Mouse (Mus musculus) hindbrain, embryonic 15.5 days (tissue): ENCODE measurements around the gene Hspbp1. TPM values are rescaled to one million over a fixed set of nuclear protein-coding genes. Genes with fewer than 3 reads are reported as not detected.

ENCODE experiments used
- ATAC-seq: fragments of 200-750 bp; cut with Nextera tagmentation; 2 replicates; pipeline ENCODE4 v1.8.0; 2017; ENCODE audit warnings: low read depth, moderate number of reproducible peaks, moderate TSS enrichment; ENCODE audit not compliant: low FRiP score
- H3K27ac ChIP-seq: fragments of 300-500 bp; sonication (generic); replicated peaks from 2 replicates; pipeline ENCODE4 v1.5.1; 2015; ENCODE audit warnings: mild to moderate bottlenecking, inconsistent platforms
- H3K27me3 ChIP-seq: fragments of 300-500 bp; sonication (generic); 2 replicates; pipeline ENCODE4 v1.6.1; 2015; ENCODE audit warnings: control low read depth, inconsistent platforms
- H3K36me3 ChIP-seq: fragments of 300-500 bp; sonication (generic); 2 replicates; pipeline ENCODE4 v1.6.1; 2015; ENCODE audit warnings: control low read depth, inconsistent platforms
- H3K4me1 ChIP-seq: fragments of 300-500 bp; sonication (generic); replicated peaks from 2 replicates; pipeline ENCODE4 v1.6.1; 2015; ENCODE audit warnings: control low read depth, inconsistent platforms
- H3K4me2 ChIP-seq: fragments of 300-500 bp; sonication (generic); 2 replicates; pipeline ENCODE4 v1.6.1; 2015; ENCODE audit warnings: moderate library complexity, mild to moderate bottlenecking, inconsistent platforms
- H3K4me3 ChIP-seq: fragments of 300-500 bp; sonication (generic); 2 replicates; pipeline ENCODE4 v1.5.1; 2015; ENCODE audit warnings: mild to moderate bottlenecking, inconsistent platforms
- H3K9ac ChIP-seq: fragments of 300-500 bp; sonication (generic); 2 replicates; pipeline ENCODE4 v1.6.1; 2015; ENCODE audit warnings: inconsistent platforms
- H3K9me3 ChIP-seq: fragments of 300-500 bp; sonication (generic); 2 replicates; pipeline ENCODE4 v1.6.1; 2016; ENCODE audit warnings: control low read depth, inconsistent platforms
- WGBS: fragments of 180-500 bp; shearing (Covaris S2); methylation state at CpG from one replicate; pipeline ENCODE4 v1.1.7; 2015; 5-methylcytosine and 5-hydroxymethylcytosine counted together
- polyA plus RNA-seq: library from polyadenylated mRNA; unstranded; fragments of >200 nt; fragmentation: Nextera tagmentation; extraction: Ambion mirVana; gene quantifications from 2 replicates; pipeline ENCODE4 v1.2.1, GENCODE M21; 2015

Gene Hspbp1
- 168 and 171 TPM in 2 replicates for polyA plus RNA-seq

GRCm38 (mm10) chr7:4684632-4685417, at the start of gene Hspbp1:
Hspbp1 (minus strand) TSS chr7:4685068.
- peaks cover 15% of the 10 kb centered on the region for H3K4me1 ChIP-seq
- peaks cover 20% of the 10 kb centered on the region for H3K36me3 ChIP-seq
- H3K4me2 ChIP-seq: peak within 1 kb of the TSS; percentile 88
- no peaks in the 10 kb centered on the region for H3K9me3 ChIP-seq
- under 1% methylated on average over 32 of the region's 32 CpGs for WGBS
- H3K27ac ChIP-seq: peak within 1 kb of the TSS; percentile 79
- H3K9ac ChIP-seq: peak within 1 kb of the TSS; percentile 60
- peak; percentile 98 for ATAC-seq
- no peaks in the 10 kb centered on the region for H3K27me3 ChIP-seq
- peak within 1 kb of the TSS; percentile 75 for H3K4me3 ChIP-seq

GRCm38 (mm10) chr7:4732968-4733392, 48.1 kb upstream of the Hspbp1 start:
- Histone ChIP-seq H3K9ac (no peak overlapping the region), H3K36me3 (no peaks in the 10 kb centered on the region), H3K4me2 (no peak overlapping the region), H3K4me1 (no peaks in the 10 kb centered on the region), H3K4me3 (no peak overlapping the region), H3K27ac (no peak overlapping the region), H3K27me3 (no peaks in the 10 kb centered on the region), H3K9me3 (no peaks in the 10 kb centered on the region)
- 79% methylated on average over 6 of the region's 6 CpGs for WGBS
- no peak for ATAC-seq

- Histone ChIP-seq H3K27me3 (no peaks in the 10 kb centered on the region), H3K9ac (no peak overlapping the region), H3K4me3 (no peak overlapping the region), H3K4me1 (no peaks in the 10 kb centered on the region), H3K36me3 (no peaks in the 10 kb centered on the region), H3K9me3 (no peaks in the 10 kb centered on the region), H3K4me2 (no peak overlapping the region), H3K27ac (no peak overlapping the region)
- no peak for ATAC-seq
- 84% methylated on average over 5 of the region's 5 CpGs for WGBS
These were observed 46.2 kb upstream of the Hspbp1 start for GRCm38 (mm10) chr7:4731090-4731489.

GRCm38 (mm10) chr7:4725169-4725568, 40.3 kb upstream of the Hspbp1 start, which contains the start of gene Tmem150b:
Tmem150b (minus strand) TSS chr7:4725249.
- no peak within 1 kb of the TSS for H3K4me2 ChIP-seq
- no peak within 1 kb of the TSS for H3K9ac ChIP-seq
- H3K4me3 ChIP-seq: no peak within 1 kb of the TSS
- no peaks in the 10 kb centered on the region for H3K4me1 ChIP-seq
- H3K9me3 ChIP-seq: no peaks in the 10 kb centered on the region
- H3K27me3 ChIP-seq: no peaks in the 10 kb centered on the region
- H3K36me3 ChIP-seq: no peaks in the 10 kb centered on the region
- ATAC-seq: no peak
- WGBS: 85% methylated on average over 7 of the region's 7 CpGs
- H3K27ac ChIP-seq: no peak within 1 kb of the TSS

- Histone ChIP-seq H3K36me3 (no peaks in the 10 kb centered on the region), H3K4me1 (no peaks in the 10 kb centered on the region), H3K4me2 (no peak overlapping the region), H3K4me3 (no peak overlapping the region), H3K9me3 (no peaks in the 10 kb centered on the region), H3K9ac (no peak overlapping the region), H3K27ac (no peak overlapping the region), H3K27me3 (no peaks in the 10 kb centered on the region)
- WGBS: 90% methylated on average over 3 of the region's 3 CpGs
- no peak for ATAC-seq
These were observed 39.5 kb upstream of the Hspbp1 start for GRCm38 (mm10) chr7:4724359-4724758.

- H3K4me3 ChIP-seq: peak overlapping the region; percentile 25
- H3K9me3 ChIP-seq: no peaks in the 10 kb centered on the region
- no peaks in the 10 kb centered on the region for H3K27me3 ChIP-seq
- 45% methylated on average over 12 of the region's 12 CpGs for WGBS
- peak overlapping the region; percentile 55 for H3K4me2 ChIP-seq
- peak overlapping the region; percentile 28; the same call in 1 of the 2 replicates for H3K9ac ChIP-seq
- no peaks in the 10 kb centered on the region for H3K4me1 ChIP-seq
- ATAC-seq: peak; percentile 79
- H3K27ac ChIP-seq: no peak overlapping the region
- H3K36me3 ChIP-seq: no peaks in the 10 kb centered on the region
These were observed 38.6 kb upstream of the Hspbp1 start for GRCm38 (mm10) chr7:4723508-4723907.

- 97% methylated on average over 3 of the region's 3 CpGs for WGBS
- Histone ChIP-seq H3K9ac (no peak overlapping the region), H3K27me3 (no peaks in the 10 kb centered on the region), H3K4me3 (no peak overlapping the region), H3K9me3 (no peaks in the 10 kb centered on the region), H3K36me3 (peaks cover 31% of the 10 kb centered on the region), H3K4me1 (no peaks in the 10 kb centered on the region), H3K4me2 (no peak overlapping the region), H3K27ac (no peak overlapping the region)
- no peak for ATAC-seq
These were observed 34.4 kb upstream of the Hspbp1 start for GRCm38 (mm10) chr7:4719276-4719675.

- no peaks in the 10 kb centered on the region for H3K9me3 ChIP-seq
- no peak overlapping the region for H3K27ac ChIP-seq
- no peak for ATAC-seq
- H3K4me3 ChIP-seq: no peak overlapping the region
- no peak overlapping the region for H3K4me2 ChIP-seq
- no peaks in the 10 kb centered on the region for H3K27me3 ChIP-seq
- H3K9ac ChIP-seq: no peak overlapping the region
- H3K4me1 ChIP-seq: no peaks in the 10 kb centered on the region
- WGBS: 80% methylated on average over 6 of the region's 6 CpGs
- peaks cover 52% of the 10 kb centered on the region for H3K36me3 ChIP-seq
These were observed 32.1 kb upstream of the Hspbp1 start for GRCm38 (mm10) chr7:4716955-4717354.

GRCm38 (mm10) chr7:4712594-4712993, 27.7 kb upstream of the Hspbp1 start:
- WGBS: 73% methylated on average over 3 of the region's 3 CpGs
- Histone ChIP-seq H3K4me1 (no peaks in the 10 kb centered on the region), H3K27ac (no peak overlapping the region), H3K9ac (no peak overlapping the region), H3K9me3 (no peaks in the 10 kb centered on the region), H3K36me3 (peaks cover 89% of the 10 kb centered on the region), H3K4me3 (no peak overlapping the region), H3K4me2 (no peak overlapping the region), H3K27me3 (no peaks in the 10 kb centered on the region)
- ATAC-seq: no peak

GRCm38 (mm10) chr7:4705098-4705497, 20.2 kb upstream of the Hspbp1 start:
- Histone ChIP-seq H3K9ac (no peak overlapping the region), H3K27ac (no peak overlapping the region), H3K4me2 (no peak overlapping the region)

GRCm38 (mm10) chr7:4703195-4703594, 18.3 kb upstream of the Hspbp1 start:
- no peaks in the 10 kb centered on the region for H3K9me3 ChIP-seq
- H3K27me3 ChIP-seq: no peaks in the 10 kb centered on the region
- ATAC-seq: no peak
- H3K4me2 ChIP-seq: no peak overlapping the region
- 96% methylated on average over 7 of the region's 7 CpGs for WGBS
- H3K36me3 ChIP-seq: peaks cover 78% of the 10 kb centered on the region
- H3K4me3 ChIP-seq: no peak overlapping the region
- no peak overlapping the region for H3K27ac ChIP-seq
- H3K9ac ChIP-seq: no peak overlapping the region
- no peaks in the 10 kb centered on the region; the same call in 1 of the 2 replicates for H3K4me1 ChIP-seq

More at GRCm38 (mm10) chr7:4705098-4705497, 20.2 kb upstream of the Hspbp1 start:
- WGBS: 40% methylated on average over 18 of the region's 18 CpGs
- no peaks in the 10 kb centered on the region; the same call in 1 of the 2 replicates for H3K4me1 ChIP-seq
- no peak for ATAC-seq
- peaks cover 76% of the 10 kb centered on the region for H3K36me3 ChIP-seq
- no peak overlapping the region for H3K4me3 ChIP-seq
- H3K9me3 ChIP-seq: no peaks in the 10 kb centered on the region
- H3K27me3 ChIP-seq: no peaks in the 10 kb centered on the region

- no peak overlapping the region for H3K9ac ChIP-seq
- no peak for ATAC-seq
- H3K36me3 ChIP-seq: peaks cover 76% of the 10 kb centered on the region
- no peaks in the 10 kb centered on the region for H3K9me3 ChIP-seq
- no peaks in the 10 kb centered on the region for H3K27me3 ChIP-seq
- H3K4me2 ChIP-seq: no peak overlapping the region
- H3K4me3 ChIP-seq: no peak overlapping the region
- 30% methylated on average over 8 of the region's 8 CpGs for WGBS
- H3K27ac ChIP-seq: no peak overlapping the region
- no peaks in the 10 kb centered on the region; the same call in 1 of the 2 replicates for H3K4me1 ChIP-seq
These were observed 17.5 kb upstream of the Hspbp1 start for GRCm38 (mm10) chr7:4702334-4702733.
